Mouse (Mus musculus): ENCODE data around the gene Itfg1. TPM values are rescaled to one million over a fixed set of nuclear protein-coding genes. Genes with fewer than 3 reads are reported as not detected.

Gene Itfg1
- polyA plus RNA-seq (2014; fragmentation: Illumina TruSeq; extraction: RNeasy Lipid Tissue Mini Kit (QIAGEN cat#74804); ENCODE audit: low read depth, low replicate concordance) = 384 TPM

DNA sequence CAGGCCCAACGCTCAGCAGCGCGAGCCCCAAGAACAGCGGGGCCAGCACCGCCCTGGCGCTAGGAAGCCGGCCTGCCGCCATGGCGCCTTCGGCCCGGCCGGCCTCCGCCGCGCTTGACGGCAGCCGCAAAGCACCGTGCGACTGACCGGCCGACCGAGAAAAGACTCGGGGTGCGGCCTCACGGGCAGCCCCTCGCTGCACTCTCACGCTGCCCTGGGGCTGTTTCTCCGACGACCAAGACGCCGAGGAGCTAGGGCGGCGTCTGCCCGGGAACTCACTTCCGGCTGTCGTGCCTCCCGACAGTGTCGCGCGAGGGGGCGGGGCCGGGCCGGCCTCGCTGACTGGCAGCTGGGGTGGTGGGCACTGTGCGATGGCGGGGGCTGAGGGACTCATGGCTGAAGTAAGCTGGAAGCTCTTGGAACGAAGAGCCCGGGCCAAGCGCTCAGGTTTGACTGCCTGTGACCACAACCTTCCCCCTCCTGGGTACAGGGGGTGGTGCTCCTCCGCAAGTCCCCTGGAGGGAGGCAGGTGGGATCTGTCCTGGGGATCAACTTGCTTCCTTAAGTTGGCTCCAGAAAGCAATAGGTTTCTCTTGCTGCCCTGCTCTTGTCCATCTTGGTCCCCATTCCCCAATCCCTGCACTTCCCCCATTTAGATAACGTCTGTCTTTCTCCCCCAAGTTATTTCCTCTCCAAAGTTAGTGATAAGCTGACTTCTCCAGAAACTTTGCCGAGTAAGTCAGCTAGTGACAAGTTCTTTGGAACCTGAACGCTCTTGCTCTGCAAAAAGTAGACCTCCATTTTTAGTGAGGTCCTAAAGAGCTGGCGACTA lies at the start of gene Itfg1, which contains the start of gene Phkb:
Gene Itfg1 (minus strand): TSS at position 265 of the 832 bp plus-strand sequence.
Gene Phkb (plus strand): TSS at position 303 of the 832 bp plus-strand sequence.

DNA sequence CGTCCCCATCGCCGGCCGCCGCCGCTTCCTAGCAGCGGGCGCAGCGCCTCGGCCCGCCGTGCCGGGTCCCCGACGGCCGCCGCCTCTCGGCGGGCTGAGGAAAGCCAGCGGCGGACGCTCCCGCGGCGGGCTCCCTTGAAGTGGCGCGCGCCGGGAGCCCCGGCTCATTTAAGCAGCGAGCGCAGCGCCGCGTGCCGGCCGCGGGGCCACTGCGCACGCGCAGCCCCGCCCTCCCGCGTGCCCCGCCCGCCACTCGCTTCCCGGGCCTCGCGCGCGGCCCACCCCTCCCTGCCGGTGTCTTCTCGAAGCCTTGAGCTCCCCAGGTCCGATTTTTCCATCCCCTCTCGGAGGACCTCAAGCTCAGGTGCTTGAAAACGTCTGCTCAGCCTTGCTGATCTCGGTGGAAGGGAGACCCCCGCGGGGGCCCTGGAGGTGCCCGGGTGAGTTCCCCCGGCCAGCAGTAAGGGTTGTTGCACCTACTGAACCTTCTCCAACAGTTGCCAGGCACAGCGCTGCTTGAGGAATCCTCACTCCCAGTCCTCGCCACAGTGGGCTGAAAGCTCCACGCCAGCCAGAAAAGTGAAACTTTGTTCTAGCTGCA lies 139.9 kb downstream of the Itfg1 start, which contains the start of gene Neto2:
Gene Neto2 (minus strand): TSS at position 174 of the 601 bp plus-strand sequence.

Other genes starting within 250 kb of the Itfg1 start
- 1.2 TPM for gene Neto2, start 140.0 kb downstream of the Itfg1 start, polyA plus RNA-seq (2014; fragmentation: Illumina TruSeq; extraction: RNeasy Lipid Tissue Mini Kit (QIAGEN cat#74804); ENCODE audit: low read depth, low replicate concordance)
- 85.9 TPM for gene Phkb, start within 50 bp of the Itfg1 start, polyA plus RNA-seq (2014; fragmentation: Illumina TruSeq; extraction: RNeasy Lipid Tissue Mini Kit (QIAGEN cat#74804); ENCODE audit: low read depth, low replicate concordance)